Mouse (Mus musculus) forelimb bud, embryonic 11.5 days (tissue): ENCODE data around the gene Spock1.

ENCODE experiments used
- DNase-seq: peaks from one replicate; pipeline ENCODE4 v3.0.0-alpha.2; 2012; ENCODE audit warnings: low read depth, low spot score

The Spock1 gene

DNA sequence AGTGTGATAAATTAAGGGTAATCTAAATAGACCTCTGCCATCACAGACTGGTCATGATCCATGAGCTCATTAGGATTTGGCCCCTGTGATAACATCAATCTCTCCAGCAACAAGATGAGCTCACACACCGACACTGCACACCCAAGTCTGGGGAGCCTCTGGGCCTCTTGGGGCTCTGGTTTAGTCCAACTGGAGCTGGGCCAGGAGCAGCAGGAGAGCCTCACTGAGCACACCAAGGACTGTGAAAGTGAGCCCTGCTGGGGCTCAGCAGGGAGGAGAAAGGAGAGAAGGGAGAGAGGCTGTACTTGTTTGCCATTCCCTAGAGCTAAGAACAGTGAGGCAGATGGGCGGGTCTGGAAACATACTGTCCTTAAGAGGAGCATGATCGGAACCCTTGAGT is 248.3 kb downstream of the Spock1 start:
- no peak for DNase-seq

GRCm38 (mm10) chr13:57656606-57657005 is 251.5 kb downstream of the Spock1 start:
- DNase-seq, result no peak

DNA sequence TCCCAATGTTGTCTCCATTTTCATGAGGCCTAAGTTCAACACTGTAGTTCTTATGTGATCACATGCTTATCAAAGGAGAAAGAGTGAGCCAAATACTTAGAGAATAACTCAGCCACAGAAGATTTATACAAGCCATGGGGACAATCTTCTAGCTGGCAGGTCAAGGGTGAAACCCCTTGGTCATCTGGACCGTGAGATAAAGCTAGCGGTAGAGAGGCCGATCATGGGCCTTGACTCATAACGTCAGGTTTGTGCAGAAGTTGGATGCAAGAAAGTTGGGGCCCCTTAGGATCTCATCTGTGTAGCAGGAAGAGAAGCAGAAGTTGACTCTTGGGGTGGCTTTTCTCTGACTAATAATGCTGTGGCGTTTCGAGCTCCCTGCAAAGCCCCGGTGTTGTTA is 253.8 kb downstream of the Spock1 start:
- no peak for DNase-seq

- no peak for DNase-seq
Measured at GRCm38 (mm10) chr13:57651236-57651635, 256.9 kb downstream of the Spock1 start.

- DNase-seq, result no peak
Measured at GRCm38 (mm10) chr13:57648784-57649183, 259.3 kb downstream of the Spock1 start.

DNA sequence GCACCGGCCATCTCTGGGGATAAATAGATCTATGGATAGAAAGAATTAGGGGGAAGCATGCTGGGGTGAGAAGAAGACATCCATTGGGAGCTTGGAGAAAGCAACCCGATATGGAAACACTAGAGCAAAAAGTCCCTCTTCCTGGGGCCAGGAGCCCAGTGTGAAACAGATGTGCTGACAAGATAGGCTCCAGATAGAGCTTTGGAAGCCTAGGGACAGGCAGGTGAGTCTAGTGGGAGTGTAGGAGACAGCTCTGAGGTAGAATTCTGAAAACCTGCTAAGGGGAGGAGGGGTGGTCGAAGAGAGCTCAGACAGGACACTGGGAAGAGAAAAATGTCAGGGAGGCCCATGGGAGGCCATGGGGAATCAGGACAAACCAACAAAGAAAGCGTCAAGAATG is 260.7 kb downstream of the Spock1 start:
- DNase-seq, result no peak

DNA sequence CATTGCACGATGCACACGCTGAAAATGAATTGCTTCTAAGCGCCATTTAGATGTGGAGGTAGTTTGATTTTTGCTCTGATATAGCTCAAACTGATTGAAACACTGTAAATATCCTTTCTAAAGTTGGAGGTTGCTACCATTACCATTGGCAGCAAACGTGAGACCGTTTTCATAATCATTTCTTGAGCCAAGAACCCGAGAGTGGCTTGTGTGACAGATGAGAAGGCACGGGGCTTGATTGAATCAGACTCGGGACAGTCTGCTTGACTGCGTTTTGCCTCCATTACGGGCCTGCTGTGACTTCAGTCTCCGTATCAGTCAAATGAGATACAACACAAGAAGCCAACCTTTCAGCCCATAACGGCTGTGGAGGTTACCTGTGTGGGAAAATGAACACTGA is 265.1 kb downstream of the Spock1 start:
- DNase-seq, result no peak

DNA sequence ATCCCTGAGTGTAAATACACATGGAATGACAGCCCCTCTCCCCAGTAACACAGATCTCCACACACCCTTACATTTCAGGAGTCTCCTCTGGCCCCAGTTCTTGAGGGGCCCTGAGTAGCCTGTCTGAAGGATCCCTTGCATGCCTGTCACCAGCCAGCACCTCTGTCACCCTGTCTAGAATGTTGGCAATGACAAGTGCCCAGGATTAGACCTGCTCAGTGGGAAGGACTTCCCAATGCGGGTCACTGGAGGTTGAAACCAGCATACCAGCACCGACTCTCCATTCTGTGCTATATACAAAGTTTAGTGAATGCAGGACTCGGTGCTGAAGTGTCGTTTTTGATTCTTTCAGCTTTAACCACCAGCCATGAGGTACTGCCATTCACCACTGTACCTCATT is 266.5 kb downstream of the Spock1 start:
- DNase-seq, result no peak

GRCm38 (mm10) chr13:57640968-57641367 is 267.2 kb downstream of the Spock1 start:
- no peak for DNase-seq

DNA sequence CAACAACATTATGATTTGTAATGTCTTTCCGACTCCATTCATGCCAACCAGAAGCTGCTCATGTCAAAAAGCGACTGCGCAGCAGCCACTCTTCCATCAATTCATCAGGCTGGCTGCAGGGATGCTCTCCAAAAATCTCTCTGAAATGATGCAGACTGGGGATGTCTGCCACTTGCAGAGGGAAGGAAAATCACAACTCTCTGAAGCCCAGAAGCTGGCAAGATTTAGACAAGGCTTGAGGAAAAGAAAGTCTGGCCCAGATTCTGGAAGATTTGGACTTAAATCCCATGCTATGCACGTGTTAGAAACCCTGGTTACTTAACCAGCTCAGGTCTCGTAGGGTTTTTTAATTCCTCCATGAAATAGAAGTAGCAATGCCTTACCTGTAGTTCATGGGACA is 269.3 kb downstream of the Spock1 start:
- no peak for DNase-seq

DNA sequence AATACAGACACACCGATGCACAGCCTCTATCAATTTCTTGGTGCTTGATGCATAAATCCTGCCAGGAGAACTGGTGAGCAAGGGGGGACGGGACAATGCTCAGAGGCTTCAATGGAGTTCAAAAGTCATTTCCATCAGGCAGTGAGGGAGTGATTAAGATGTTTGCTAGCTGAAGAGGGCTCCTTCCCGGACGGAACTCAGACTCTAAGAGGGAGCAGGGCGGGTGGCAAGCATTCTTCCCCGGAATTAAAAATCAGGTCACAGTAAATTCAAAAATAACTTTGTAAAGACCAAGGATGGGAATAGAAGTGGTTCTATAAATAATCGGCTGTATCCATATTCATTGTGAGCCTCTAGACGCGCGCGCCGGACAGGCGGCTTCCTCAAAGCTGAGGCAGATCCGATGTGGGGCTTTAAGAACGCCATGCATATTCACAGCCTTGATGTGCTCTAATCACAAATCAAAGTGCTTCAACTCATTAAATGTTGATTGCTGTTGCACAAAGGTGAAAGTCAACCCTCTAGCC is 270.5 kb downstream of the Spock1 start:
- no peak for DNase-seq

GRCm38 (mm10) chr13:57637080-57637572 is 271.0 kb downstream of the Spock1 start:
- DNase-seq, result no peak

DNA sequence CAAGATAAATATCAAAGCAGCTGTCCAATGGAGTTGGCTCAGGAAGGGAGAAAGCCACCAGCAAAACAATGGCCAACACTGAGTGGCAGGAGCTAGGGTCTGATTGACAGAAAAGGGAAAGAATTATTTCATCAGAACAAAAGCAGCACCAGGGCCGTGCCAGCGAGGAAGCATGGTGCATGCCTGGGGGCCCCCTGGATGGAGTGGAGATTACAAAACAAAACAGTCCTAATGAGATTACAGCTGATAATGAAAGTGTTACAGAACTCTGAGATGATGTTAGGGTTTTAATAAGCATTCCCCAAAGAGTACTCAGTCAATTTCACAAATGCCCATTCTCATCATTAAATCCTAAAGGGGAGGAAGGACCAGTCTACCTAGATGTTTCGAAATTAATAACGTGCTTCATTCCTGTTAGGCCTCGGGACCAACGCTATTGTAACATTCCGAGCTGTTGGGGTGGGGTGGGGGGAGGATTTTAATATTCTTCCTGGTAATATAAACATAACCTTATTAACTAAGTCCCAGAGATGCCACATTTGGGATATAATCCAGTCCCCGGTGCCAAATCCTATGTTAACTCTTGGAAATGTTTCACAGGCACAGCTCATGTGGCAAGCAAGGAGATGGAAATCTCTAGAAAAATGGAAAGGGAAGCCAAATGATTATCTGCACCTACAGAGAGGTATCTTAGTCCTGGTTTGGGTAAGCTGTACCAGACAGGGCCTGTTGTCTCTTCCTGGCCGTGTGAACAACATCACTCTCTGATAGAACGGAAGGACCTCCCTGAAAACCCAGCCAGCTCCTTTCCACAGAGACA is 271.7 kb downstream of the Spock1 start:
- no peak for DNase-seq

DNA sequence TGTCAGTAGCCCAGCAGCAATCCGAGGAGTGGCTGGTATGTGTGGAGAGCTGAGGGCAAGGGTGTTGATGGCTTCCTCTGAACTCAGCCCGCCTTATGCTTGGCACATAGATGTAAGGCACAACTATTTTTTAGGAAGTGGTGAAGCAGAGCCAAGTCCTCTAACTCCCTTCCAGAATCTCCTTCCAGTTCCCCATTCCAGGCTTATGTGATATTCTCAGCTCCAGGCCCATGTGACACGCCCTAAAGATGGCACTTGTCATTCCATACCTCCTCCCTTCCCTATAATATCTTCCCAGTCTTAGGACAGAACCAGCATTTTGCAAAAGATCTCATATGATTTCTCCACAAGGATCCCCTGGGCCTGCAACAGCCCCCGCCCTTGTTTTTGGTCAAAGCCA is 277.6 kb downstream of the Spock1 start:
- no peak for DNase-seq

DNA sequence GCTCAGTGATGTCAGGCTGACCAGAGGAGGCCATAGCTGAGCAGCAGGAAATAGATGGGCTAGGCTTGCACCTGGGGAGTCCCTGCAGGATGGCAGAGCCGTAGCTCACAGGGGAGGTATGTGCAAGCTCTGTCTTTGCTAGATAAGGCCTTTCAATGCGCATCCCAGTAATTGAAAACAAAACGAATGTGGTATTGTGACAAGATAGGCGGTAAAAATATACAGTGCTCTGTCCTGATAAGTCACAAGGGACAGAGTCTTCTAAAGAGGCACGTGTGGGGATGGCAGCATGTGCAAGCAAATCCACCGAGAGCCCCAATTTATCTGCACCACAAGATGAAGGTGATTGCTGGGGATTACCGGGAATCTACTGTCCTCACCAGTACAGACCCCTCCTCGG is 279.9 kb downstream of the Spock1 start:
- no peak for DNase-seq

- DNase-seq, result no peak
Measured at GRCm38 (mm10) chr13:57626434-57626833, 281.7 kb downstream of the Spock1 start.

GRCm38 (mm10) chr13:57623909-57624481 is 284.1 kb downstream of the Spock1 start:
- no peak for DNase-seq

- no peak for DNase-seq
Measured at GRCm38 (mm10) chr13:57619079-57619768, 288.9 kb downstream of the Spock1 start.

DNA sequence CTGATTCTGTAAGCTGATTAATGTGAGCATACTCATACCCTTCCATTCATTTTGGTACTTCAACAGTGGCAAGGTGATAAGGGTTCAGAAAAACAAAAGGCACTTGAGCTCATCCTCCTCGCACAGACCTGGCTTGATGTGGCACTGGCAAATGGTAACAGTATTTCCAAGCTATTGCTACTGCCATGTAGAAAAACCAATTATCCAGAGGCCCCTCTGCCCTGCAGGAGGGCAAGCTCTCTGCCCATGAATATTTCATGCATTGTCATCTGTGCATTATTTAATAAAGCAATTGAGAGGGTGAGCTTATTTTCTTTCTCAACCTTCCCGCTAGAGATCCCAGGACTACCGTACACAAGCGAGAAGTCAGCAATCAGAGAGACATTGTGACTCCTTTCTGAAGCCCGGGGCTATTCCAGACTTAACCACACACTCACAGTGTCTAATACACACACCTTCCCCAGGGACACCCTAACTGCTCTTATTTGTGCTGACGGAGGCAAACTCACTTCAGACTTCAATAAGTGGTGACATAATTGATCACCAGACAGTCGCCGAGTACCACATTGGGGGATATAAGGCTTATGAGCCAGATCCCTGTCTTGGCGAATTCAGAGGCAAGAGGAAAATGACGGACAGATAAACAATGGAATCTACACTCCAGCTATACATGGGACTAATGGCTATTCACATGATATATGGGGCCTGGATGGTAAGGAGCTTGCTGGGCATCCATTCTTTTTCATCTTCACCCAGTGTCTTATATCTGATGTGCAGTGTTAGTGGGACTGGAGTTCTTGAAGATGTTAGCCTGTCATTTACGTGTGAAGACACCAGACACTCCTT is 296.6 kb downstream of the Spock1 start:
- DNase-seq, result no peak

DNA sequence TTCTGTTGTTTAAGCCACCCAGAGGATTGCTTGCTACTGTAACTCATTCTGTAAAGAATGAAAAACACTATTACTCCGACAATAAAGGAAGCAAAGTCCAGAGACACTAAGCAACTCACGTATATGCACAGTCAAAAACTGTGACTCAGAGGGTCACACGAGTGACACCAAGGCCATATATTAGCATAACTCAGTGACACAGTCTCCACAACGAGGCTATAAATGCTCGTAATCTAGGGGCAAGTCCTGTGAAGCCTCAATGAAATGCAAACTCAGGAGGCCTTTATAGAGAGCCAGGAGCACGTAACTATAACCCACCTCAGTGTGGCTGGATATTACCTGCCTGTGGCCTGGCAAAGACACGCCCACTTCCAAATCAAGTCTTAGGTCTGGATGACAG is 298.2 kb downstream of the Spock1 start:
- DNase-seq, result no peak

GRCm38 (mm10) chr13:57604437-57604836 is 303.7 kb downstream of the Spock1 start:
- DNase-seq, result no peak
